Comparison of ENCODE assay signal across 20 mouse cellular contexts in the genomic region with DNA sequence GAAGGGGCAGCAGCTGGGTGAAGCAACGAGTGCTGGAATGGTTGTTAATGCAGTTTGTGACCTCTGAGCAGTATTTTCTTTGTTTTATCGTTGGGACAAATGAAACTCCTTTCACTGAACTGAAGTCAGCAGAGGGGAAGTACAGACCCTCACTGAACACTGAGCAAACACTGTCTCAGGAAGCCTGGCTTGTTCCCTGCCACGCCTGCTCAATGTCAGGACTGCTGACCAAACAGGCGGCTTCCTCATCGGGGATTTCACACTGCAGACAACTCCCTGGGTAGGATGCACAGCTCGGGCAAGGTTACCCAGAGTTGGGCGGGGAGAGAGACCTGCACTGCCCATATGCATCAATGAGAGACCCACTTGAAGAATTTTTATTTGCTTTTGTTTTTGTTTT.
A peak's percentile ranks its signal among the peaks of the same experiment; 100 is the strongest.
DNase-seq lines count a peak whose midpoint lies in the region; ATAC-seq lines count a peak whose summit lies in the region.
"Had no signal": no experiment of that assay in that cellular context is flagged by ENCODE, and none has a peak within 500 bp of the region (broad histone marks: within the 10 kb centered on the region; RNA-seq: fewer than 3 reads in every experiment).

No protein-coding gene starts in this region.

- H3K9me3 ChIP-seq in heart, embryonic 11.5 days (replicated peaks; ENCODE audit: control insufficient read depth, low read length): no peaks in the 10 kb centered on the region
- H3K9me3 ChIP-seq in liver, embryonic 16.5 days (replicated peaks; ENCODE audit: control insufficient read depth, low read length): no peaks in the 10 kb centered on the region
- H3K9me3 ChIP-seq: embryonic facial prominence, embryonic 10.5 days; hindbrain, embryonic 12.5 days; intestine, embryonic 15.5 days; liver, embryonic 15.5 days; megakaryocyte, embryonic 14.5 days; neural tube, embryonic 12.5 days had no signal

- 45% methylated on average over 7 of the region's 7 CpGs for WGBS in heart, embryonic 11.5 days (ENCODE audit: insufficient replicate concordance)
- 24% methylated on average over 7 of the region's 7 CpGs for WGBS in liver, embryonic 16.5 days (ENCODE audit: insufficient replicate concordance)

- DNase-seq in heart, postnatal 10 days: no peak
- DNase-seq in spleen, postnatal 36 days (ENCODE audit: low spot score in 2 of 2): peak; percentile 28 to 34
- no peak for DNase-seq in spleen, postnatal 10 days (ENCODE audit: low spot score in 2 of 2)
- DNase-seq in kidney, postnatal 25 days: no peak
- DNase-seq: adrenal gland, postnatal 36 days; cerebellum, postnatal 10 days; forebrain, postnatal 0 days; right cerebral cortex, postnatal 14 days; thymus, postnatal 14 days had no signal

- H3K36me3 ChIP-seq in heart, embryonic 11.5 days (ENCODE audit: control insufficient read depth, insufficient read depth, low read length): no peaks in the 10 kb centered on the region
- no peaks in the 10 kb centered on the region for H3K36me3 ChIP-seq in liver, embryonic 16.5 days (ENCODE audit: control insufficient read depth, insufficient read depth)
- H3K36me3 ChIP-seq: embryonic facial prominence, embryonic 10.5 days; hindbrain, embryonic 12.5 days; intestine, embryonic 15.5 days; liver, embryonic 15.5 days; neural tube, embryonic 12.5 days had no signal

- H3K4me2 ChIP-seq in heart, embryonic 11.5 days: no peak overlapping the region
- no peak overlapping the region for H3K4me2 ChIP-seq in liver, embryonic 16.5 days (ENCODE audit: low read depth, low read length)
- H3K4me2 ChIP-seq: hindbrain, embryonic 12.5 days; intestine, embryonic 15.5 days; liver, embryonic 15.5 days; neural tube, embryonic 12.5 days had no signal

- H3K4me1 ChIP-seq in heart, embryonic 11.5 days (ENCODE audit: control insufficient read depth, insufficient read depth, low read length): peaks cover 14% of the 10 kb centered on the region
- H3K4me1 ChIP-seq in liver, embryonic 16.5 days (ENCODE audit: control insufficient read depth, low read depth, low read length): peaks cover 9% of the 10 kb centered on the region

- no peak overlapping the region for H3K4me3 ChIP-seq in heart, embryonic 11.5 days (ENCODE audit: low read depth, low read length)
- H3K4me3 ChIP-seq in liver, embryonic 16.5 days (ENCODE audit: low read depth, low read length): no peak overlapping the region
- H3K4me3 ChIP-seq: embryonic facial prominence, embryonic 10.5 days; hindbrain, embryonic 12.5 days; intestine, embryonic 15.5 days; liver, embryonic 15.5 days; megakaryocyte, embryonic 14.5 days; neural tube, embryonic 12.5 days had no signal

- H3K27me3 ChIP-seq in heart, embryonic 11.5 days (ENCODE audit: control insufficient read depth, insufficient read depth, low read length): no peaks in the 10 kb centered on the region
- no peaks in the 10 kb centered on the region for H3K27me3 ChIP-seq in liver, embryonic 16.5 days (ENCODE audit: control insufficient read depth, insufficient read depth, low read depth, low read length)
- H3K27me3 ChIP-seq: intestine, embryonic 15.5 days; liver, embryonic 15.5 days; neural tube, embryonic 12.5 days had no signal

- peak overlapping the region; percentile 58; the same call in 1 of the 2 replicates for H3K27ac ChIP-seq in heart, embryonic 11.5 days (ENCODE audit: low read depth, low read length)
- H3K27ac ChIP-seq in liver, embryonic 16.5 days (ENCODE audit: low read length): no peak overlapping the region
- H3K27ac ChIP-seq: embryonic facial prominence, embryonic 10.5 days; hindbrain, embryonic 12.5 days; intestine, embryonic 15.5 days; kidney, postnatal 0 days; liver, embryonic 15.5 days; neural tube, embryonic 12.5 days had no signal

- intact Hi-C loops in heart, postnatal 10 days (cut with DNase I): no loop called here

- ATAC-seq in heart, embryonic 11.5 days (replicated peaks; ENCODE audit: insufficient number of reproducible peaks, low FRiP score, low TSS enrichment): peak; percentile 66; the same call in 1 of the 2 replicates
- peak; percentile 46 for ATAC-seq in liver, embryonic 16.5 days (ENCODE audit: low read depth)
- ATAC-seq in erythroblast, adult 5-6 weeks (replicated peaks; ENCODE audit: low FRiP score, poor library complexity, severe bottlenecking): no peak
- ATAC-seq: forebrain, postnatal 0 days; intestine, embryonic 15.5 days; Patski had no signal

- H3K9ac ChIP-seq in heart, embryonic 11.5 days (ENCODE audit: low read depth, low read length): no peak overlapping the region; the same call in 1 of the 2 replicates
- H3K9ac ChIP-seq in liver, embryonic 16.5 days (ENCODE audit: low read depth, low read length): no peak overlapping the region
- H3K9ac ChIP-seq: forebrain, postnatal 0 days; hindbrain, embryonic 12.5 days; intestine, embryonic 15.5 days; liver, embryonic 15.5 days; neural tube, embryonic 12.5 days had no signal

Comparison
In these comparisons a context has a peak if more than half of its experiments do, and no peak if none do; other contexts are left out.
1. DNase-seq: peak in spleen, postnatal 36 days (2 of 2); none in heart, postnatal 10 days (0 of 2), spleen, postnatal 10 days (0 of 2) and kidney, postnatal 25 days (0 of 2).